Mouse (Mus musculus) left cerebral cortex, postnatal 36 days (tissue): ENCODE results near the gene Fzd7. TPM values are rescaled to one million over a fixed set of nuclear protein-coding genes. Genes with fewer than 3 reads are reported as not detected.

Source experiments
- DNase-seq, 2 experiments: peaks; one replicate each; pipeline ENCODE4 v3.0.0; 2021 to 2022; ENCODE audit warnings: low spot score in 2 of 2, mixed read lengths in 1 of 2
- intact Hi-C: fragments of 180-260 bp; cut with DNase I; formaldehyde crosslinking; loops from one replicate; pipeline ENCODE4 v1.15.1; 2025
- total RNA-seq, 2 experiments: library from RNA; stranded (reverse); gene quantifications; 2 replicates each; pipeline ENCODE4 v1.2.3; 2021

Fzd7 gene
- total RNA-seq, 2 experiments from 2014 or later = 5.5 to 6.4 TPM

DNA sequence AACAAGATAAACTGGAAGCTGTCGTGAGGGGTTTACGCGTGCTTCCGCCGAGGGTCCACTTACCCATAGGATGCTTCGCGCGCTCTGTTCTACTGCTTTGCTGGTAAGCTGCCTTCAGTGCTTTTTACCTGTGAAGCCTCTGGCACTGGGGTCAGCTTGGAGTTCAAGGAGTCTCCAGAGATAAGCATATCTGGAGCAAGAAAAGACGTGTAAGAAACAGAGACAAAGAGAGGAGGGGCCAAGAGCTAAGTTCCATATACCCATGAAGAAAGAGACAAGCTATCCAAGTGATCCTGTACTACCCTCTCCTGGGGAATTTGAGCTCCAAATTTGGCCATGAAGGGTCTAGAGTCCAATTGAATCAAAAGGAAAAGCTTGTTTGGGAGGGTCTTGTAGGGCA is 9.3 kb downstream of the Fzd7 start:
- DNase-seq = no peak
- intact Hi-C loops = no loop called here

DNA sequence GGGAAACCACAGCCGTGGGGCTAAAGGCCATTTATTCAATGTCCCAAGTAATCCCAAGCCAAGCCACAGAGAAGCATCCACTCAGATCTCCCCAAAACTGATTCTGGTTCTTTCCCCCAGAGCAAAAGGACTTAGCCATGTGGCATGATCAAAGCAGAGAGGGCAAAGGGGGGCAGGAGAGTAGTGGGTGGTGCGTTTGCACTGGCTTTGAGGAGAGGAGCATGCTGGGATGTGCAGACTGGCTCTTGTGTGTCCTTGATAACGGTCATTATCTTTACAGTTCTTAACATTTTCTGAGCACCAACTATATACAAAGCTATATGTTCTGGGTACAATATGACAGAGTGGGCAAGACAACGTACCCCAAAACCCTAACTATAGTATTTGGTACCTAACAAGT is 10.2 kb downstream of the Fzd7 start:
- intact Hi-C loops = no loop called here
- DNase-seq = no peak

DNA sequence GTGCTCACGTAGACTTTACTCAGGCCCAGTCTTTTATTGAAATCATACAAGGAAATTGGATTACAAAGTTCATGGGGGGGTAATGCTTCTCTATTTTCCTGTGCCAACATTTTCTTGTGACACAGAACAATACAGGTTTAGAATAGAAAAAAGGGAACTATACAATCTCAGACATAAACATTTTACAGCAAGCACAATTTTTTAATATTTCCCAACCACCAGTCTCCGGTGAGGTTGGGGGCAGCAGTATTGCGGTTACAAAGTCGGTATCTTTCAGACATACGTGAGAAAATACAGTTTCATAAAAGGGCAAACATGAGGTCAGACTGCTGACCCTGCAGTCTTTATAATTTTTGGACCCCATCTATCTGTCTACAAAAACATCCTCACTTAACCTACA is 13.7 kb downstream of the Fzd7 start:
- no peak for DNase-seq
- intact Hi-C loops = no loop called here

DNA sequence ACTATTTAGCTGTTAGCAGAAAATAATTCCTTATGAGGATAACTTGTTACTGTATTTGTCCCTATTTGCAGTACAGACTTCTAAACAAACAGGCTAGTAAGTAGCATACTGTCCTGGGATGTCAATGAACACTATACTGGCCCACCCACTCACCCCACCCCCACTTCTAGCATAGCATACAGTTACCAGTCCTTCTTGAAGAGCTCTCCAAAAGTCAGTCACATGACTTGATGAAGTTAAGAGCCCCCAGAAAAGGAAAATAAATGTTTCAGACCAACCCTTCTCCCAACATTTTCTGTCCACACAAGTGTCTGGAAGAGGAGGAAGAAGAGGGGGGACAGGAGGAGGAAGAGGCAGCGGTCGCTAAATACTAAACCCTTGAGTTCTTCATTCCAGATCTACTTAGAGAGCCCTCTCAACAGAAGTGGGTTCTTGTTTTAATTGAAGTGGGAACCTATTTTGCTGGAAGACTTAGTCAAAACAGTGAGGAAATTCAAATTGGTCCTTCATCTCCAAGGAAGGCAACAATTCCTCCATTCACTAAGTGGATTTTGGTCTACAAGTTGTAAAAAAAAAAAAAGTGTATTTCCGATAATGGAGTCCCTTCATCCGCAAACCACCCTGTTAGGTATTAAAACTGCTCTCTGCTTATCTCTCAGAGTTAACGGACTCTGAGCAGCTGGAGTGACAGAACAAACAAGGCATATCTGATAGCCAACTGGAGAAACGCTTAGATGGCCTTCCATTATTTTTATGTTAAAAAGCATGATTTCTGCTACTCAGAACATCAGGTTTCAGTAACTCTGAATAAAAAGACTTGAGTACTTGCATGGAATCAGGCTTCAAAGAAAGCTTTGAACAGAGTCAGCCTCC is 15.8 kb downstream of the Fzd7 start:
- DNase-seq = no peak
- intact Hi-C loops = no loop called here

DNA sequence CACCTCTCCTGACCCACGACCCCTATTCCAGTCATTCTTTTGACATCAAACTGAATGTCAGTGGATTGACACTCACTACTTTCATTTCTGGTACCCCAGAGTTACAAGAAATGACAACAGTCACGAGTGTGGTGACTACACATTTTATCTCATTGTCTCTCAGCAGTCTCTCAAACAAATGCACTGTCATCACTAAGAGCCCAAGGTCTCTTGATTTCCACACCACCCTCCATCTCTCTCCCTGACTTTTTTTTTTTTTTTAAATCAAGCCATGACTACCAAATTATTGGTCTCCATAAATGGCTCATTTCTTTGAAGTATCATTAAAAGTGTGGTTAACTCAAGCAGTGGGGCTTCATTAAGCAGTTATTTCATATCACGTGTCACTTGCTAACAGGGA is 17.1 kb downstream of the Fzd7 start:
- intact Hi-C loops = no loop called here

DNA sequence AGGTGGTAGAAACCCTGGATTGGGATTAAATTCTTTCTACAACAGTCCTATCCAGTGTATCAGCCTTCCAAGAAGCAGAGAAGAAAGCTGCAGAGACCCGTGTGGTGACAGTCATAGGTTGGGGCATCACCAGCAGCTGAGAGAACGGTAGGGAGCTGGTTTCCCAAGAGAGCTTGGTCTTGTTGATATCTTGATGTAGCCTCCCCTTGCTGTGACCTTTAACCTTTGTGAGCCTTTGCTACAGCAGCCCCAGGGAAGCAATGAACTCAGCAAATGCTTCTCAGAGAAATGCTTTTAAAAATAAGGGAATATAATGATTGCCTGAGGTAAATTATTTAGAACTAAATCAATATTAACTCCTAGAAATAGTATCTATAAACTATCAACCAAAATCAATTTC is 20.1 kb downstream of the Fzd7 start:
- no peak for DNase-seq
- intact Hi-C loops = no loop called here

More for the DNA sequence above, 17.1 kb downstream of the Fzd7 start:
- no peak for DNase-seq

DNA sequence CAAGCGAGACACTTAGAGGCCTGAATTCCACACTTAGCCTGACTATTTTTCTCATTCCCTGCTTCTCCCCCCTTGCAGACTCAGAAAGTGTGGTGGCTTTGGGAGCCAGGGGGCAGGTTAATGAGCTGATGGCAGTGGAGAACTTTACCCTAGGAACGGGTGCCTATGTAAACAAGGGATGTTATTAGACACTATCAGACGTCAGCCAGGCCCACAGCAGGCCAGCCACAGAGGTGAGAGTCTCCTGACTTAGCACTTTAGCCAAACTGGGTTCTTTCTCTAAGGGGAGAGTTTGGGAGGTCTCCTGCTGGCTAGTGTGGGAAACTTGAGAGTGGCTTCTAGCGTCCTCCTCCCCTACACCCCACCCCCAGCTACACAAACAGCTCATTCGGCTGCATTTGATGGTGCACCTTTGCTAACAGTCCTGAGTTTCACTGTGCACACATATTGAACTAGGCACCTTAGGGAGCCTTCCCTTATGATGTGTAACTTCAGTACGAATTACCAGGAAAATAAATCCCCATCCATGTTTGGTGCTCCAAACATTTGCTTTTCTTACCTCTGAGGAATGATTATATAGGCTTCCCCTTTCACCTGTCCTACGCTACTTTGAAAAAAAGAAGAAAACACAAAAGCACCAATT is 21.6 kb downstream of the Fzd7 start:
- no peak for DNase-seq

DNA sequence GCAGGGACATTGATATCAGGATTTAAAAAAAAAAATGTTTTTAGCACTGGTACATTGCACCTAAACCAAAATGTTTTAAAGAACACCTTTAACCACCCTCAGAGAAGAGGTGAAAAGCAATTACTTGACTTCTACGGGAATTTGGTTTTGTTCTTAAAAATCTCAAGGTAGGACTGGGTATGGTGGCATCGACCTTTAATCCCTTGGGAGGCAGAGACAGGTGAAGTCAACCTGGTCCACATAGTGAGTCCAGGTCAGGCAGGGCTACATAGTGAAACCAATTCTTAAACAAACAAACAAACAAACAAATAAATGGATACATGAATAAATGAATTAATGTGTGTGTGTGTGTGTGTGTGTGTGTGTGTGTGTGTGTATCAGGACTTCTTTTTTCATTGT is 22.1 kb downstream of the Fzd7 start:
- DNase-seq = no peak
- intact Hi-C loops = no loop called here

More for the DNA sequence above, 21.6 kb downstream of the Fzd7 start:
- intact Hi-C loops = no loop called here

DNA sequence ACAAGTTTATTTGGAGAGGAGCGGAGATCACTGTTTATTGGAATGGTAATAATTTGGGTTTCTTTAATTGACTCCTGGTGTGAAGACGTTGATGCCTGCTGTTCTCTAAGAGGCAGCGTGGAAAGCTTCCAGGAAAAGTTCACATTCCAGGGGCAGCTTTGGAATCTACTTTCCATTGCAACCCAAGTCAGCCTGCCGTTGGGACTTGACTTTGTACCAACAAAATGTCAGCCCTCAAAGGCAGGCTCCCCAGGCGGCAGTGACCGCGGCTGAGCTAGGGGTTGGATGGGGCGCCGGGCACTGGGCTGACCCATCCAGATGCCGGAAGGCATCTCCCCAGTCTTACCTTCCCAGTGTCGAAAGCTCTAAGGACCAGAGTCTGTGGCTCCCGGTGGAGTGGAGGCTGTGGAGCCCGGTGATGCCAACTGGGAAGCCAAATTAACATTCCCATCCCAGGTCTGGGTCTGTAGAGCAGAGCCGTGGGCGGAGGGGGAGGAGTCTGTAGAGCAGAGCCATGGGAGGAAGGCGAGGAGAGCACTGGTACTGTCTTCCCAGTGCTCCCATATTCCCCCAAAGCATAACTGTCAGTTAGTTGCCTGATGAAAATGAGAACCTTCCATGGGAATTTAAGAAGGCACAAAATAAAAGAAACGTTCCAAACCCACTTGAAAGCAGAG is 26.4 kb downstream of the Fzd7 start:
- no peak for DNase-seq
- intact Hi-C loops = no loop called here

DNA sequence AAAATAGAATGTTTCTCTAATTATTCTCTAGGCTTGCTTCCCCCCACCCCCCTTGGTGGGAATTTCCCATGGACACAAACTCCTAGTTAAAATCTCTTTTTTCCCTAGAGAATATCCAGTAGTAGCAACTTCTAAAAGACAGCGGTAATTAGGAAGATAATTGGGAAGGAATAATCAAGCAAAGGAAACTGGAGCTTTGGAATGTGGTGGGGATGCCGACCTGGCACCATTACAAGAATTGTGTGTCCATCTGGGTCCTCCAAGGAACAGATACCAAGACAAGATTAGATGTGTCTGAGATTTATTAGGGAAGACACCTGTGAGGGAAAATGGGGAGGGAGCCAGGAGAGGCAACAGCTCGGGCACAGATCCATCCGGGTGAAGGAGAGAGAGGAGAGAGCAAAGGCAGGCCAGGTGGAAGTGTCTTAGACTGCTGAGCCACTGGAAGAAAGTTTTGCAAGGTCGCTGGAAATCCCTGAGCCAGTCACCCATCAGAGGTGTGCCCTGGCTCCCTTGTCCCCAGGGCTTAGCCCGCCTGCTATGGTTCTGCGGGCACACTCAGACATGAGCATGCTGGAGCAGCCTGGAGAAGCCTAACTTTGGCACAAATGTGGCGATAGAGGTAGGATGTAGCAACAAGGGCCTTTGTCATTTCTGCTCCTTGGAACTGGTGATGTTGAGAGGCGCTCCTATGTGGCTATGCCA is 29.5 kb downstream of the Fzd7 start:
- DNase-seq = no peak
- intact Hi-C loops = no loop called here

DNA sequence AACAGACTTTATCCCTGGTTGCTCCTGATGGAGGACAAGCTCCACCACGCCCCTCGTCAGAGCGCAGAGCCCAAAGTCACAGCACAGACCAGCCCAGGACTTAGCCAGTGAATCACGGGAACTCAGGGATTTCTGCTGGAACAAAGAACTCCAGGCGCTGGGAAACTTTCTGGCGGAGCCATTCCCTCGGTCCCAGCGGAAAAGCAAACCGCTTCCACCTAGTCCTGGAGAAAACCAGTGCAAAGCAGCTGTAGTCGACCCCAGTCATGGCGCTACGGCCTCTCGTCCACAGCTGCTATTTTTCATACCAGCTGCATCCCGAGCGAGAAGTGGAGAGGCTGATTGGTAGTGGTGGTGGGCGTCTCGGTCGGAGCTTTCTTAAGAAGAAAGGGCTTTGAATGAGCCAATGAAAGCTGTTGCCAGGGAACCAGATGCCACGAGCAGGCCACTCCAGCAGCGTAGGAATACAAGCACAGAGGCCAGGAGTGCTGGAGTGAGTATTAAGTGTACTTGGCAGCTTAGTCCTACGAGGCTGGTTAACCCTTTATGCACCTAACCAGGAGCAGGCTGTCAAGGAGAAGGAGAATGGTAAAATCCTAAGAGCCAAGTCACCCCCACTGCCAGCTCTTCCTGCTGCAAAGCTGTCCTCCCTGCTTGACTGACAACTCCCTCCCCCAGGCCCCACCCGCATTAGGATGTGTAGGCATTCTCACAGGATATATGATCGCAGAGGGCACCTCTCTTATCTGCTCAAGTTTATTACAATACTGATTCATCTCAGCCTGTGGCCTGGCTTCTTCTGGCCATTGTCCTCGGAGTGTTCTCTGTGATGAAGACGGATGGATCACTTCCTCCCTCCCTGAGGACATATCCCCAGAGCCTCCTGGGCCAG is 34.0 kb downstream of the Fzd7 start, which contains the start of gene Gm973:
TSS of gene Gm973 (plus strand) at position 239 of the 892 bp plus-strand sequence.
- intact Hi-C loops = no loop called here
- DNase-seq = peak; percentile 45 to 55

DNA sequence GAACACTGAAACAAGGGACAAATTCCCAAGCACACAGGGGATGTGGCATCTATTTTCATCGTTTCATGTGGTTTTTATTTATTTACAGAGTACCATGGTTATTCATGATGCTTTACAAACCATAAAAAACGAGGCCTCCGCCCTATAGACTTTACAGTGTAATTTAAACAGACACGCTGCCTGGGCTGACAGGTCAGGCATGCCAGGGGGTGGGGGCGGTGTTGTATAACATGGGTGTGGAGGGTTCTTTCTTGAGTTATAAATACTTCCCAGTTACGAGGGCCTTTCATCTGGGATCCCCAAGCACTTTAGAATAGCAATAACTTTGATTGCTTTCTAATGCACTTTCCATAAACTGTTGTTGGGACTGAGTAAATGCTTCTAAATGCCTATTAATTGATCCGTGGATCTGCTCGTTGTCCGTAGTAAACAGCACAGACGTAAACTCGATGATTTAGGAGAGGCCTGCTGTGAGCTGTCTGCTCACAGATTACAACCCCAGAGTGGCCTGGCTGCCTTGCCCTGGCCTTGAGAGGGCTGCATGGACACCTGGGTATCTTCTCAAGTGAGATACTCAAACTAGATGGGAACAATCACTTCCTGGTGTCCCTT is 38.1 kb downstream of the Fzd7 start:
- intact Hi-C loops = no loop called here
- DNase-seq = no peak

DNA sequence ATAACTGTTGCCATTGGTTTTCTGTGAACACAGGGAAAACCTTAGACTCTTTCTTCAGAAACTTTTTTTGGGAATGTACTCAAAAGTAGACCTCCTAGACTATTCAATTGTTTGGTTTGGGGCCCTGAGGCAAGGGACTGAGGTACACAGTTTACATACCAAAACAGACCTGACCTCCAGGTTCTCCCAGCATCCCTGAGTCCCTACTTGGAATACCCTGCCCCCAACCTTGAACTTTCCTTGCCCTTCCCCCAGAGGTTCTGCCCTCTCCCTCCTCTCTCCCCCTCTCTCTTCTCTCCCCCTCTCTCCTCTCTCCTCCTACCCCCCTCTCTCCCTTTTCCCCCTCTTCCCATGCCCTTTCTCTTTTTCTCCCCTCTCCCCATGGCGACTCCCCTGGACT is 40.2 kb downstream of the Fzd7 start:
- intact Hi-C loops = no loop called here
- DNase-seq = no peak

DNA sequence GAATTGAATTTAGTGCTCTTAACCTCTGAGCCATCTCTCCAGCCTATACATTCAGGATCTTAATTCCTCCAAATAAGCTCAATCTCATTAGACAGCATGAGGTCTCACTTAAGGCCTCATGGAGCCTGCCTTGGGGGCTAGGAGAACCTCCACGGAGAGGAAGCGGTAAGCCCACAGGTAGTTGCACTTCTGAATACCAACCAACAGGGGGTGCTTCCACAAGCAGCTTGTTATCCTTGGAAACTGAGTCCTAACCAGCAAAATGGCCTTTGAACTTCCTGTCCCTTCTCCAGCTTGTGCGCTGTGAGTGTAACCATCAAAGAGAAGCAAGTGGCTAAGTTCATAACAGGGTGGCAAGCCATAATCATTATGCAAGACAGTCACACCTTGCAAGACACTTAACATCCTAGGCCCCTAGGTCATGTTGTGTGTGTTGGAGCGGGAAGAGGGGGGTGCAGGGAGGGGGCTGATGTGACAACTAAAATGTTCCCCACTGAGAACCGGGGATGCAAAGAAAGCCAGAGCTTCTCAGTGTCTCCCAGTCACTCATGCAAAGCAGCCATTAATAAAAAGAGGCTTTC is 41.2 kb downstream of the Fzd7 start:
- DNase-seq = no peak
- intact Hi-C loops = no loop called here

DNA sequence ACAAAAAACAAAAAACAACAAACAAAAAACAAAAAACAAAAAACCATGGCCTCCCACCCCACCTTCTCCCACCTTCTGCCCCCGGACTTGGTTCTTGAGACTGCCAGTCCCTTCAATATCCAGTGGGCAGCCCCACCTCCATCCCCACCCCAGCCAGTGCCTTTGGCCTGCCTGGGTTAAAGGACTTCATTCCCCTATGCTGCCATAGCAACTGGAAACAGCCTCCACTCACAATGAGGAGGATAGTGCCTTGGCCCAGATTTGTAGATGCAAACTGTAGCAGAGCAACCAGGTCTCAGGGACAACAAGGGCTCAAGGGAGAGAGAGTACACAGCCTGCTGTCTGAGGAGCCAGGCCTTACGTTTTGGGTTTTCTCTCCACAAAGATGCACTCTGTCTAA is 41.8 kb downstream of the Fzd7 start:
- no peak for DNase-seq
- intact Hi-C loops = no loop called here

DNA sequence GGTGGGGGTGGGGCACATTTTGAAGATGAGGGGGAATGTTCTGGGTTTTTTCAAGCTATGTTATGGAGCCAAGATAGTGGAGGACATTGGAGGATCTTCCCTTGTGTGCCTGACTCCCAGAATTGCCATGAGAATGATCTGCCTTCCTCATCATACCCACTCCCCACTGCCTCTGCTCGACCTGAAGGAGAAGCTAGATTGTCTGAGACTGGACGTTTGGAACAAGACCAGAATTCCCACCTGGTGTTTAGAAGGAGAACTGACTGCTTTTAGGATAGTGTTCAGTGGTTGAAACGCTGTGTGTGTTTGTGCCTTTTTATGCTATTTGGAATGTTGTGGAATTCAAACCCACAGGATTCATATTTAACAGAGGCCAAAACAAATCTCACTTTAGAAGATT is 42.5 kb downstream of the Fzd7 start:
- no peak for DNase-seq
- intact Hi-C loops = no loop called here

DNA sequence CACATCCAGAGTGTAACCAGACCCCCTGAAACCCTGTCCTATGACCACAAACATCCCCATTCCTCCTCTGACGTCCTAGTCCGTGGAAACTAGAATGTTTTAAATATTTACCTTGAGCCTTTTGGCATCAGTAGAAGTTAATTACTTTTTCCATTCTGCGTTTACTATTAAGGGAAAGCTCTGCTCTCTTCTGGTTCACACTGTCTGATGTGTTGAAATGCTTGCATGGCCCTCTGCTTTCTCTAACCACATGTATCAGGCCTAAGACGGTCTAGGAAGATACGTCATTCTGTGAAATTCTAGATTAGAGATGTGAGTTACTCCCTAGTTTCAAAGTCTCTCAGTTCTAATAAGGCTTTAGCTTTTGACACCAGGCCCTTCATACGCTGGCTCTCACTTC is 45.0 kb downstream of the Fzd7 start:
- DNase-seq = no peak
- intact Hi-C loops = no loop called here
